ENCODE assay signal across 31 mouse cellular contexts in genomic region chr12:21173847-21174412, GRCm38 (mm10).
A peak's percentile ranks its signal among the peaks of the same experiment; 100 is the strongest.
DNase-seq lines count a peak whose midpoint lies in the region; ATAC-seq and TF ChIP-seq lines count a peak whose summit lies in the region.
"Had no signal": no experiment of that assay in that cellular context is flagged by ENCODE, and none has a peak within 500 bp of the region (broad histone marks: within the 10 kb centered on the region; RNA-seq: fewer than 3 reads in every experiment).

No protein-coding gene starts in this region.

- H3K36me3 ChIP-seq in liver, postnatal 0 days (replicated peaks; ENCODE audit: insufficient read depth, low read length) = no peaks in the 10 kb centered on the region; the same call in none of the 2 replicates
- peaks cover 4% of the 10 kb centered on the region; the same call in 1 of the 2 replicates for H3K36me3 ChIP-seq in liver, embryonic 12.5 days
- peaks cover 11% of the 10 kb centered on the region for H3K36me3 ChIP-seq in midbrain, postnatal 0 days (ENCODE audit: insufficient read depth, low read length)
- H3K36me3 ChIP-seq: heart, embryonic 15.5 days had no signal

- H3K4me2 ChIP-seq in liver, postnatal 0 days (ENCODE audit: low read depth, low read length) = 0 out of 2 replicates have a peak overlapping the region, but pooled peaks have one; percentile 13
- no peak overlapping the region for H3K4me2 ChIP-seq in liver, embryonic 12.5 days
- H3K4me2 ChIP-seq in midbrain, postnatal 0 days (ENCODE audit: low read depth, low read length, poor library complexity, severe bottlenecking) = no peak overlapping the region
- H3K4me2 ChIP-seq: forebrain, embryonic 12.5 days; heart, embryonic 15.5 days; hindbrain, embryonic 12.5 days; kidney, embryonic 15.5 days; limb, embryonic 15.5 days; midbrain, embryonic 13.5 days; neural tube, embryonic 12.5 days had no signal

- no peaks in the 10 kb centered on the region for H3K9me3 ChIP-seq in liver, postnatal 0 days (ENCODE audit: low read length)
- no peaks in the 10 kb centered on the region for H3K9me3 ChIP-seq in liver, embryonic 12.5 days (replicated peaks)
- H3K9me3 ChIP-seq in midbrain, postnatal 0 days (ENCODE audit: low read length) = no peaks in the 10 kb centered on the region
- H3K9me3 ChIP-seq: forebrain, embryonic 12.5 days; heart, embryonic 10.5 days; heart, embryonic 15.5 days; hindbrain, embryonic 12.5 days; kidney, embryonic 15.5 days; limb, embryonic 10.5 days; limb, embryonic 15.5 days; midbrain, embryonic 13.5 days; neural tube, embryonic 12.5 days had no signal

- no peaks in the 10 kb centered on the region for H3K27me3 ChIP-seq in liver, postnatal 0 days (ENCODE audit: insufficient read depth, low read length)
- H3K27me3 ChIP-seq in liver, embryonic 12.5 days (replicated peaks) = no peaks in the 10 kb centered on the region
- no peaks in the 10 kb centered on the region for H3K27me3 ChIP-seq in midbrain, postnatal 0 days (ENCODE audit: insufficient read depth, low read length)
- H3K27me3 ChIP-seq: forebrain, embryonic 12.5 days; heart, embryonic 15.5 days; hindbrain, embryonic 12.5 days; kidney, embryonic 15.5 days; limb, embryonic 15.5 days; midbrain, embryonic 13.5 days; neural tube, embryonic 12.5 days; Patski had no signal

- TF ChIP-seq EP300 in liver, postnatal 0 days (IDR thresholded peaks at IDR 0.05; ENCODE audit: low read depth) = no peak

- peaks cover 9% of the 10 kb centered on the region; the same call in 1 of the 2 replicates for H3K4me1 ChIP-seq in liver, postnatal 0 days (ENCODE audit: insufficient read depth)
- H3K4me1 ChIP-seq in liver, embryonic 12.5 days = no peaks in the 10 kb centered on the region
- no peaks in the 10 kb centered on the region for H3K4me1 ChIP-seq in midbrain, postnatal 0 days (ENCODE audit: insufficient read depth, low read length)
- H3K4me1 ChIP-seq: forebrain, embryonic 12.5 days; limb, embryonic 10.5 days; limb, embryonic 15.5 days; midbrain, embryonic 13.5 days had no signal

- H3K4me3 ChIP-seq in liver, postnatal 0 days (ENCODE audit: low read depth, low read length) = no peak overlapping the region
- H3K4me3 ChIP-seq in liver, embryonic 12.5 days = no peak overlapping the region
- no peak overlapping the region for H3K4me3 ChIP-seq in midbrain, postnatal 0 days (ENCODE audit: low read depth, low read length)
- H3K4me3 ChIP-seq: erythroblast, embryonic 14.5 days; forebrain, embryonic 12.5 days; heart, embryonic 10.5 days; heart, embryonic 15.5 days; hindbrain, embryonic 12.5 days; kidney, embryonic 15.5 days; layer of hippocampus, adult 2 months; limb, embryonic 10.5 days; limb, embryonic 15.5 days; midbrain, embryonic 13.5 days; neural tube, embryonic 12.5 days had no signal

- H3K27ac ChIP-seq in liver, postnatal 0 days (ENCODE audit: low read depth) = peak overlapping the region; percentile 57
- no peak overlapping the region for H3K27ac ChIP-seq in liver, embryonic 12.5 days
- no peak overlapping the region for H3K27ac ChIP-seq in midbrain, postnatal 0 days (ENCODE audit: low read depth, low read length)
- H3K27ac ChIP-seq: forebrain, embryonic 12.5 days; heart, embryonic 10.5 days; heart, embryonic 15.5 days; hindbrain, embryonic 12.5 days; hindbrain, postnatal 0 days; kidney, embryonic 15.5 days; layer of hippocampus, adult 2 months; limb, embryonic 10.5 days; limb, embryonic 15.5 days; midbrain, embryonic 13.5 days; neural tube, embryonic 12.5 days had no signal

- TF ChIP-seq CTCF in liver, postnatal 0 days (IDR thresholded peaks at IDR 0.05; ENCODE audit: low read depth) = no peak
- no peak for TF ChIP-seq CTCF in midbrain, postnatal 0 days (IDR thresholded peaks at IDR 0.05)

- 63% methylated on average over 7 of the region's 7 CpGs for WGBS in liver, postnatal 0 days (ENCODE audit: insufficient replicate concordance)
- WGBS in liver, embryonic 12.5 days (ENCODE audit: insufficient replicate concordance) = 71% methylated on average over 7 of the region's 7 CpGs
- WGBS in midbrain, postnatal 0 days = 88% methylated on average over 7 of the region's 7 CpGs

- no peak for DNase-seq in liver, postnatal 0 days
- peak; percentile 63 for DNase-seq in CD4-positive, CD25-positive, alpha-beta regulatory T cell, adult 2 months (ENCODE audit: low read depth, low spot score)
- DNase-seq in brain, adult 2 months (ENCODE audit: low read depth, low spot score) = peak; percentile 15
- DNase-seq in natural killer cell, adult 2 months (ENCODE audit: low spot score in 2 of 2) = peak; percentile 47 to 55
- DNase-seq in heart, postnatal 4 days = no peak
- DNase-seq in layer of hippocampus, adult 11-12 months (ENCODE audit: low spot score) = no peak
- DNase-seq in midbrain, postnatal 0 days (ENCODE audit: low spot score) = no peak
- DNase-seq: adrenal gland, postnatal 25 days; cerebellum, adult 2 months; cerebellum, postnatal 14 days; gastrocnemius, postnatal 25 days; heart, adult 11 months; kidney, adult 11 months; kidney, postnatal 25 days; lung, postnatal 36 days; thymus, adult 2 months; thymus, postnatal 36 days had no signal

- peak; percentile 47; the same call in 1 of the 2 replicates for ATAC-seq in liver, postnatal 0 days
- ATAC-seq in liver, embryonic 12.5 days = no peak
- no peak for ATAC-seq in midbrain, postnatal 0 days (ENCODE audit: low FRiP score)
- ATAC-seq: hindbrain, postnatal 0 days; midbrain, embryonic 13.5 days; Patski had no signal

- no peak overlapping the region; the same call in 1 of the 2 replicates for H3K9ac ChIP-seq in liver, postnatal 0 days (replicated peaks)
- H3K9ac ChIP-seq in liver, embryonic 12.5 days = no peak overlapping the region
- H3K9ac ChIP-seq in midbrain, postnatal 0 days (replicated peaks; ENCODE audit: low read length, poor library complexity, severe bottlenecking) = no peak overlapping the region
- H3K9ac ChIP-seq: forebrain, embryonic 12.5 days; heart, embryonic 15.5 days; hindbrain, embryonic 12.5 days; kidney, embryonic 15.5 days; limb, embryonic 15.5 days; midbrain, embryonic 13.5 days; neural tube, embryonic 12.5 days had no signal

Comparison
In these comparisons a context has a peak if more than half of its experiments do, and no peak if none do; other contexts are left out.
1. DNase-seq: peak in CD4-positive, CD25-positive, alpha-beta regulatory T cell, adult 2 months (single experiment), brain, adult 2 months (single experiment) and natural killer cell, adult 2 months (2 of 2); none in liver, postnatal 0 days (single experiment), heart, postnatal 4 days (single experiment), layer of hippocampus, adult 11-12 months (single experiment) and midbrain, postnatal 0 days (single experiment).